In genomic region chr15:88709878-88710277, GRCm38 (mm10) we compare ENCODE assay signal across 21 mouse cellular contexts.
"Had no signal": no experiment of that assay in that cellular context is flagged by ENCODE, and none has a peak within 500 bp of the region (broad histone marks: within the 10 kb centered on the region; RNA-seq: fewer than 3 reads in every experiment).

No protein-coding gene starts in this region.

- DNase-seq: gastrocnemius, postnatal 25 days; heart, postnatal 10 days; heart, postnatal 4 days; kidney, adult 18-20 months; kidney, adult 8-10 months; kidney, postnatal 10 days; kidney, postnatal 25 days; kidney, postnatal 4 days; left cerebral cortex, postnatal 4 days had no signal

- H3K9ac ChIP-seq: heart, embryonic 12.5 days; hindbrain, embryonic 12.5 days; hindbrain, embryonic 14.5 days; intestine, embryonic 15.5 days; limb, embryonic 13.5 days; limb, embryonic 15.5 days; liver, embryonic 12.5 days; liver, embryonic 14.5 days had no signal

- H3K9me3 ChIP-seq: heart, embryonic 10.5 days; heart, embryonic 12.5 days; hindbrain, embryonic 10.5 days; hindbrain, embryonic 12.5 days; intestine, embryonic 15.5 days; limb, embryonic 13.5 days; limb, embryonic 15.5 days; liver, embryonic 12.5 days had no signal

- H3K27me3 ChIP-seq: heart, embryonic 12.5 days; hindbrain, embryonic 12.5 days; intestine, embryonic 15.5 days; limb, embryonic 13.5 days; limb, embryonic 15.5 days; liver, embryonic 12.5 days had no signal

- H3K4me3 ChIP-seq: heart, embryonic 10.5 days; heart, embryonic 12.5 days; hindbrain, embryonic 10.5 days; hindbrain, embryonic 12.5 days; intestine, embryonic 15.5 days; layer of hippocampus, adult 2 months; left cerebral cortex, adult 2 months; limb, embryonic 13.5 days; limb, embryonic 15.5 days; liver, embryonic 12.5 days had no signal

- H3K27ac ChIP-seq: heart, embryonic 10.5 days; hindbrain, embryonic 10.5 days; hindbrain, embryonic 12.5 days; hindbrain, embryonic 14.5 days; intestine, embryonic 15.5 days; layer of hippocampus, adult 2 months; left cerebral cortex, adult 2 months; limb, embryonic 13.5 days; limb, embryonic 15.5 days; liver, embryonic 12.5 days; liver, embryonic 14.5 days had no signal

- H3K4me1 ChIP-seq: heart, embryonic 10.5 days; heart, embryonic 12.5 days; hindbrain, embryonic 12.5 days; intestine, embryonic 15.5 days; limb, embryonic 13.5 days; limb, embryonic 15.5 days; liver, embryonic 12.5 days had no signal
